Mouse (Mus musculus) frontal cortex, adult 2 months (tissue): ENCODE measurements around the gene Kras. TPM values are rescaled to one million over a fixed set of nuclear protein-coding genes. Genes with fewer than 3 reads are reported as not detected.
A peak's percentile ranks its signal among the peaks of the same experiment; 100 is the strongest.

Source experiments
- DNase-seq, 2 experiments: peaks; one replicate each; pipeline ENCODE4 v3.0.0; 2022; ENCODE audit warnings: low spot score in 1 of 2; ENCODE audit errors: extremely low spot score in 1 of 2
- polyA plus RNA-seq: library from polyadenylated mRNA; depleted of rRNA; stranded (reverse); fragments of >200 nt; gene quantifications from 2 replicates; pipeline ENCODE4 v1.2.3, GENCODE M21; 2012; rRNA removed

Kras gene
- polyA plus RNA-seq, result 43.6 and 48.2 TPM in 2 replicates

GRCm38 (mm10) chr6:145250185-145250791, at the start of gene Kras:
TSS of gene Kras (minus strand) at chr6:145250239.
- DNase-seq, result peak; percentile 36 to 79

- DNase-seq, result no peak
Observed at GRCm38 (mm10) chr6:145297626-145298025, 47.6 kb upstream of the Kras start.

- DNase-seq, result no peak
Observed at GRCm38 (mm10) chr6:145296979-145297378, 46.9 kb upstream of the Kras start.

- no peak for DNase-seq
Observed at GRCm38 (mm10) chr6:145295171-145295570, 45.1 kb upstream of the Kras start.

- no peak for DNase-seq
Observed at GRCm38 (mm10) chr6:145293156-145293555, 43.1 kb upstream of the Kras start.

GRCm38 (mm10) chr6:145291383-145292289, 41.6 kb upstream of the Kras start:
- DNase-seq, result no peak

GRCm38 (mm10) chr6:145285656-145286055, 35.6 kb upstream of the Kras start:
- no peak for DNase-seq

GRCm38 (mm10) chr6:145284286-145284685, 34.2 kb upstream of the Kras start:
- DNase-seq, result no peak

- DNase-seq, result no peak
Observed at GRCm38 (mm10) chr6:145277138-145277763, 27.2 kb upstream of the Kras start.

- peak in 1 of 2 experiments; percentile 11 for DNase-seq
Observed at GRCm38 (mm10) chr6:145276265-145276780, 26.3 kb upstream of the Kras start.

GRCm38 (mm10) chr6:145275586-145276219, 25.7 kb upstream of the Kras start:
- no peak for DNase-seq

GRCm38 (mm10) chr6:145273971-145274620, 24.1 kb upstream of the Kras start:
- no peak for DNase-seq

- DNase-seq, result no peak
Observed at GRCm38 (mm10) chr6:145272142-145272937, 22.3 kb upstream of the Kras start.

- no peak for DNase-seq
Observed at GRCm38 (mm10) chr6:145269313-145269845, 19.3 kb upstream of the Kras start.

- no peak for DNase-seq
Observed at GRCm38 (mm10) chr6:145267692-145268091, 17.7 kb upstream of the Kras start.

- DNase-seq, result no peak
Observed at GRCm38 (mm10) chr6:145262314-145262713, 12.3 kb upstream of the Kras start.

GRCm38 (mm10) chr6:145256701-145257073, 6.6 kb upstream of the Kras start:
- DNase-seq, result no peak

- DNase-seq, result no peak
Observed at GRCm38 (mm10) chr6:145255952-145256700, 6.1 kb upstream of the Kras start.
